Comparison of ENCODE assay signal across 9 mouse cellular contexts in genomic region chr11:118236520-118237190, GRCm38 (mm10). TPM values are rescaled to one million over a fixed set of nuclear protein-coding genes. Genes with fewer than 3 reads are reported as not detected.
DNase-seq lines count a peak whose midpoint lies in the region; ATAC-seq and TF ChIP-seq lines count a peak whose summit lies in the region.
"Had no signal": no experiment of that assay in that cellular context is flagged by ENCODE, and none has a peak within 500 bp of the region (broad histone marks: within the 10 kb centered on the region; RNA-seq: fewer than 3 reads in every experiment).

No protein-coding gene starts in this region.

- ATAC-seq in hindbrain, embryonic 13.5 days (ENCODE audit: low FRiP score), result no peak
- ATAC-seq in hindbrain, embryonic 12.5 days (ENCODE audit: low FRiP score), result no peak
- peak; percentile 53 for ATAC-seq in intestine, embryonic 15.5 days
- ATAC-seq: Patski had no signal

- DNase-seq in MEL (ENCODE audit: low read depth, low spot score), result peak; percentile 49
- peak; percentile 65 for DNase-seq in lung, postnatal 36 days
- DNase-seq in gastrocnemius, postnatal 10 days, result no peak
- DNase-seq in left cerebral cortex, postnatal 14 days (ENCODE audit: low spot score in 2 of 2), result no peak
- DNase-seq in gastrocnemius, postnatal 36 days, result no peak

- no peak overlapping the region for H3K4me3 ChIP-seq in hindbrain, embryonic 13.5 days
- H3K4me3 ChIP-seq in hindbrain, embryonic 12.5 days, result no peak overlapping the region
- no peak overlapping the region for H3K4me3 ChIP-seq in MEL (ENCODE audit: control insufficient read depth in 1 of 2, insufficient read depth in 1 of 2, low read depth in 2 of 2, low read length in 2 of 2)
- H3K4me3 ChIP-seq in intestine, embryonic 15.5 days (replicated peaks), result no peak overlapping the region

- H3K9ac ChIP-seq in hindbrain, embryonic 13.5 days, result no peak overlapping the region
- H3K9ac ChIP-seq in hindbrain, embryonic 12.5 days, result no peak overlapping the region
- H3K9ac ChIP-seq in MEL (ENCODE audit: control insufficient read depth, low read depth, low read length, poor library complexity, severe bottlenecking), result no peak overlapping the region
- no peak overlapping the region for H3K9ac ChIP-seq in intestine, embryonic 15.5 days

- intact Hi-C loops in left cerebral cortex, postnatal 14 days (cut with DNase I), result no loop called here
- intact Hi-C loops in gastrocnemius, postnatal 36 days (cut with DNase I), result no loop called here

- 0 out of 2 replicates have a peak overlapping the region, but pooled peaks have one; percentile 18 for H3K27ac ChIP-seq in hindbrain, embryonic 13.5 days
- no peak overlapping the region for H3K27ac ChIP-seq in hindbrain, embryonic 12.5 days
- no peak overlapping the region for H3K27ac ChIP-seq in MEL (ENCODE audit: control insufficient read depth, low read depth, low read length)
- H3K27ac ChIP-seq in intestine, embryonic 15.5 days, result peak overlapping the region; percentile 18

- TF ChIP-seq CTCF in MEL (IDR thresholded peaks at IDR 0.05 in 2 of 3, conservative IDR thresholded peaks at IDR 0.05 in 1 of 3; ENCODE audit: control insufficient read depth in 1 of 3, insufficient read depth in 1 of 3, low read depth in 2 of 3, low read length in 3 of 3, poor library complexity in 1 of 3, severe bottlenecking in 1 of 3), result no peak

- no peak for TF ChIP-seq POLR2A in MEL (IDR thresholded peaks at IDR 0.05; ENCODE audit: control insufficient read depth in 1 of 2, insufficient read depth in 1 of 2, low read depth in 1 of 2, low read length in 2 of 2, poor library complexity in 1 of 2)

- peaks cover 36% of the 10 kb centered on the region for H3K4me1 ChIP-seq in hindbrain, embryonic 13.5 days (replicated peaks)
- peaks cover 40% of the 10 kb centered on the region for H3K4me1 ChIP-seq in hindbrain, embryonic 12.5 days
- H3K4me1 ChIP-seq in MEL (ENCODE audit: control insufficient read depth in 1 of 2, insufficient read depth in 2 of 2, low read length in 2 of 2), result peaks cover 12 to 14% of the 10 kb centered on the region in 2 experiments
- H3K4me1 ChIP-seq in intestine, embryonic 15.5 days (replicated peaks), result peaks cover 36% of the 10 kb centered on the region

- TF ChIP-seq RAD21 in MEL (IDR thresholded peaks at IDR 0.05; ENCODE audit: low read depth, low read length), result no peak

- WGBS in hindbrain, embryonic 13.5 days, result 79% methylated on average over 6 of the region's 6 CpGs
- WGBS in hindbrain, embryonic 12.5 days, result 69% methylated on average over 6 of the region's 6 CpGs
- WGBS in intestine, embryonic 15.5 days, result 48% methylated on average over 6 of the region's 6 CpGs

- H3K9me3 ChIP-seq in hindbrain, embryonic 13.5 days, result no peaks in the 10 kb centered on the region
- H3K9me3 ChIP-seq in hindbrain, embryonic 12.5 days (replicated peaks), result no peaks in the 10 kb centered on the region
- H3K9me3 ChIP-seq in MEL (replicated peaks; ENCODE audit: insufficient read depth, low read length), result no peaks in the 10 kb centered on the region
- H3K9me3 ChIP-seq in intestine, embryonic 15.5 days, result no peaks in the 10 kb centered on the region

- no peak overlapping the region for H3K4me2 ChIP-seq in hindbrain, embryonic 13.5 days
- no peak overlapping the region for H3K4me2 ChIP-seq in hindbrain, embryonic 12.5 days (replicated peaks)
- H3K4me2 ChIP-seq in intestine, embryonic 15.5 days (replicated peaks), result no peak overlapping the region

- H3K27me3 ChIP-seq in hindbrain, embryonic 13.5 days, result no peaks in the 10 kb centered on the region
- no peaks in the 10 kb centered on the region for H3K27me3 ChIP-seq in hindbrain, embryonic 12.5 days
- H3K27me3 ChIP-seq in MEL (ENCODE audit: control insufficient read depth in 1 of 2, insufficient read depth in 2 of 2, low read length in 2 of 2), result no peaks in the 10 kb centered on the region
- no peaks in the 10 kb centered on the region for H3K27me3 ChIP-seq in intestine, embryonic 15.5 days (replicated peaks)
- H3K27me3 ChIP-seq: Patski had no signal

- no peaks in the 10 kb centered on the region for H3K36me3 ChIP-seq in hindbrain, embryonic 13.5 days
- no peaks in the 10 kb centered on the region for H3K36me3 ChIP-seq in hindbrain, embryonic 12.5 days
- H3K36me3 ChIP-seq in MEL (ENCODE audit: control insufficient read depth in 1 of 2, insufficient read depth in 2 of 2, low read length in 2 of 2), result peaks cover 0 to 5% of the 10 kb centered on the region in 2 experiments; a peak in 2 of 4 replicates
- no peaks in the 10 kb centered on the region for H3K36me3 ChIP-seq in intestine, embryonic 15.5 days

- peak in 1 of 2 experiments; percentile 29; a peak in 1 of 4 replicates for TF ChIP-seq EP300 in MEL (IDR thresholded peaks at IDR 0.05; ENCODE audit: low read depth in 1 of 2, low read length in 2 of 2)

- peaks cover 2% of the 10 kb centered on the region; the same call in 1 of the 2 replicates for H3K79me2 ChIP-seq in MEL (ENCODE audit: control insufficient read depth, insufficient read depth, low read length, poor library complexity)

TF ChIP-seq in MEL, 35 proteins besides CTCF, POLR2A, EP300 and RAD21:
- TF ChIP-seq MYB (IDR thresholded peaks at IDR 0.05; ENCODE audit: low read depth, low read length), result no peak
- TF ChIP-seq RCOR1 (IDR thresholded peaks at IDR 0.05; ENCODE audit: low read depth, low read length), result peak; percentile 36; the same call in 1 of the 2 replicates
- TF ChIP-seq GATA1 (IDR thresholded peaks at IDR 0.05; ENCODE audit: low read depth, low read length), result peak; percentile 68; the same call in 1 of the 2 replicates

RNA-seq across cellular contexts. Expression of gene Cyth1, which starts 11.7 kb away (rescaled TPM):
- 24.0 and 24.4 TPM in 2 replicates for polyA plus RNA-seq in hindbrain, embryonic 13.5 days (2015; fragmentation: Nextera tagmentation; extraction: Ambion mirVana)
- polyA plus RNA-seq in hindbrain, embryonic 12.5 days (2016; fragmentation: Nextera tagmentation; extraction: Ambion mirVana), result 29.0 and 33.5 TPM in 2 replicates
- 12.0 and 13.6 TPM in 2 replicates for total RNA-seq in MEL (2012; rRNA removed)
- polyA plus RNA-seq in MEL (2012; ENCODE audit: insufficient read depth in 1 of 2, insufficient read length in 2 of 2, low read depth in 1 of 2, low replicate concordance in 2 of 2, missing spikeins in 1 of 2), result 10 to 100 TPM in 1 of 2 experiments, not detected in 1; 13.2 TPM
- polyA plus RNA-seq in intestine, embryonic 15.5 days (2015; fragmentation: Nextera tagmentation; extraction: Ambion mirVana), result 11.6 and 12.1 TPM in 2 replicates
- total RNA-seq in gastrocnemius, postnatal 10 days (2021), result 10 to 100 TPM; 26.4 to 30.7 TPM
- total RNA-seq in left cerebral cortex, postnatal 14 days (2021), result 10 to 100 TPM; 62.5 to 71.8 TPM
- 10 to 100 TPM; 33.5 to 34.7 TPM for total RNA-seq in gastrocnemius, postnatal 36 days (2021)

RNA-seq across cellular contexts. Expression of gene Usp36, which starts 53.4 kb away (rescaled TPM):
- 16.0 and 17.6 TPM in 2 replicates for polyA plus RNA-seq in hindbrain, embryonic 13.5 days (2015; fragmentation: Nextera tagmentation; extraction: Ambion mirVana)
- polyA plus RNA-seq in hindbrain, embryonic 12.5 days (2016; fragmentation: Nextera tagmentation; extraction: Ambion mirVana), result 17.1 and 19.9 TPM in 2 replicates
- total RNA-seq in MEL (2012; rRNA removed), result 21.3 and 24.8 TPM in 2 replicates
- 10 to 100 TPM; 50.7 to 89.6 TPM for polyA plus RNA-seq in MEL (2012; ENCODE audit: insufficient read depth in 1 of 2, insufficient read length in 2 of 2, low read depth in 1 of 2, low replicate concordance in 2 of 2, missing spikeins in 1 of 2)
- polyA plus RNA-seq in intestine, embryonic 15.5 days (2015; fragmentation: Nextera tagmentation; extraction: Ambion mirVana), result 16.8 and 19.7 TPM in 2 replicates
- total RNA-seq in gastrocnemius, postnatal 10 days (2021), result 10 to 100 TPM in 1 of 2 experiments, 1 to 10 TPM in 1; 9.7 to 14.1 TPM
- 10 to 100 TPM; 24.8 to 26.3 TPM for total RNA-seq in left cerebral cortex, postnatal 14 days (2021)
- total RNA-seq in gastrocnemius, postnatal 36 days (2021), result 10 to 100 TPM; 11.1 to 14.7 TPM

Comparison
In these comparisons a context has a peak if more than half of its experiments do, and no peak if none do; other contexts are left out.
1. H3K27ac ChIP-seq: peak in hindbrain, embryonic 13.5 days (single experiment) and intestine, embryonic 15.5 days (single experiment); none in hindbrain, embryonic 12.5 days (single experiment) and MEL (single experiment).
2. DNase-seq: peak in MEL (single experiment) and lung, postnatal 36 days (single experiment); none in gastrocnemius, postnatal 10 days (single experiment), left cerebral cortex, postnatal 14 days (0 of 2) and gastrocnemius, postnatal 36 days (0 of 2).